Mouse (Mus musculus): ENCODE data around the gene Tlx3.

Gene Tlx3

DNA sequence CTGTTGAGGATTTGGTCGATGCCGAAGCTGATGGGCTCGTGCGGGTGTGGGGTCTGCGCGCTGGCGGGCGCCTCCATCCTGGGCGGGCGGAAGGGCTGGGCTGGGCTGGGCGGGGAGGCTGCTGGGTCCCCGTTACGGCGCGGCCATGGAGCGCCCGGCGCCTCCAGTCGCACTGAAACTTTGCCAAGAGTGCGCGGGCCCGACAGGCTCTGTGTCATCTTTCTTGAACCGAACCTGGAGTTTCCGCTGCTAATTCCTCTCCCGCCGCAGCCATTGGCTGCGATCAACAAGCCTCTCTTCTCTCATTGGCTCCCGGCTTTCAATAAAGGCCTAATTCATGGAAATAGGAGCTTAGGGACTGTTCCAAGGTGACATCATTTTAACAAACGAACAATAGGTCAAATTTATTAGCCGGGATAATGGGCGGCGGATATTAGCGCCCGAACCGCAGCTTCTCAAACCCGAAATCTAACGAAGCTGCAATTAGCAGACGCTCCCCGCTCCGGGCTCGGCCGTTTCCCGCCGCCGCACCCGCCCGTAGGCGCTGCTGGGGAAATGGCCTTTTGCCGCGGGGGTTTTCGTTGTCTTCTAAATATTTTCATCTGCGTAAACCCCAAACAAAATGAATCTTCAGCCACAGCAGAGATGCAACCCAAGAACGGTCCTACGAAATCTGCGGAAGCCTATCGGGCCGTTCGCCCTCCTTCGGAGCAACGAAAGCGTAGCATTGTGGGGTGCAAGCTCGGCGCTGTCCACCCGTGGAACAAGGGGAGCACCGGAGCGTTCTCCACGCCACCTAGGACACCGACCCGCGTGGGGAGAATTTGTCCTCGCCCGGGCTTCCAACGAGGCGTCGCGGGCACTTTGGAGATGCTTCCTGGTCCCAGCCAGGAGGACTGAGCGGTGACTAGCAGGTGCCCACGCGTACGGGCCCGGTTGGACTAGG lies at the start of gene Tlx3:
TSS of gene Tlx3 (minus strand) at position 207 of the 946 bp plus-strand sequence.
- peak; percentile 93 for DNase-seq (ENCODE audit: low read depth, low spot score)

DNA sequence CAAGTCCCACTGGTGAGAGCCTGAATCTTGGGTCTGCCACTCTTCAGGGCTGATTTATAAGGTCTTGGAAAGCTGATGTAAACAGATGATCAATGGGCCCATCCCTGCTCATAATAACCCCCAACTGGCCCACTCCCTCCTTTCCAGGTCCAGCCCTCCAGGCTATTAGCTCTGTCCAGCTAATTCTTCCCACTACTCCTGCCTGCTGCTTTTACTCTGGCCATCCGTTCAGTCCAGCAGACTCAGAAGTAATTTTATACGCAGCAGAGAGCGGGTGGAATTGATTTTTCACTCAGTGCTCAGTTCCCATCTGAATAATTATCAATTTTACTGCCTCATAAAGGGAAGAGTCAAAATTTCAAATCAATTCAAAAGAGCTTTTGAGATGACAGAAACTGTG lies 36.9 kb upstream of the Tlx3 start:
- no peak for DNase-seq (ENCODE audit: low read depth, low spot score)

DNA sequence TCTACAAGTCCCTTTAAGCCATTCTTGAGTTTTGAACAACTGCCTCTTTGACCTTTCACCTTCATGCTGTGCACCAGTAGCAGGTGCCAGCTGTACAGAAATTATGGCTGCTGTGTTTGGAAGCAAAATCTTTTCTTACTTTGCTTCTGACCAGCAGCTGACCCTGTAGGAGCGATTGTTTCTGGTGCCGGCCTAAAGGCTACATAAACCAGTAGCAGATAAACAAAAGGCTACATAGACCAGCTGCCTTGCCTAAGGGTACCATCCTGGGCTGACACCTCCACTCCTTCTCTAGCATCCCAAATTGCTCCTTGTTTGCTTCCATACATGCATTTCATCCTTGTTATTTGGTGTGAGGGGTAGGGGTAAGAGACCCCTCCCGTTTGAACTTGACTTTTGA lies 30.7 kb upstream of the Tlx3 start:
- no peak for DNase-seq (ENCODE audit: low read depth, low spot score)

DNA sequence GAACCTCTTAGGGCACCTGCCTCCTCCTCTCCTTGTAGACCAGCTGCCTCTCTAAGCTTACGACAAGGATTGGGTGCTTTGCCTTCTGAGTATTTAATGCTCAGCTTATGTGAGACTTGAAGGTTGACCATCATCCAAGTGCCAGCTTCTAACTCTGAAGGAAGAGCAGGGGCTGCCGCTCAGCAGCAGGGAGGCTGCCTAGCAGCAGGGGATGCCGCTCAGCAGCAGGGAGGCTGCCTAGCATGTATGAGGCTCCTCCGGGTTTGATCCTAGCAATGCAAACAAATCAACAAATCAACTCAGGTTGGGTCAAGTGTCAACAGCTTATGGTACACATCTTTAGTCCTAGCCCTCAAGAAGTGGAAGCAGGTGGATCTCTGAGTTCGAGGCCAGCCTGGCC lies 28.7 kb upstream of the Tlx3 start:
- no peak for DNase-seq (ENCODE audit: low read depth, low spot score)

DNA sequence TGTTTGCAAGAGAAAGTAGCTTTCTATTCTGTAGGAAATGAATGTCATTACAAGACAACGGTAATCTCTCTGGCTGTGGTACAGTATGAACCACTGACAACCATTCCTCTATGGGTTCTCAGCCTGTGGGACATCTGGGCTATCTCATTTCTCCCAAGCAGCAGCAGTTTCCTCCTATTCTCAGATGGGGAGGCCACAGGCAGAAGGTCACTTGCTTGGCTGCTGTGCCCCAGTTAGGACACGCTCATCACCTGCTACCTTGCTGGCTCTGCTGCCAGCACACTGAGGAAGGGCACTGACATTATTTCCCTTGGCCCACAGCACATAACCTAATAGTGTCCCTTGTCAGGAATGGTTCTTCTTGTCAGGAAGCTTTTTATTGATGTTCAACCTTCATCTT lies 24.8 kb upstream of the Tlx3 start:
- DNase-seq (ENCODE audit: low read depth, low spot score), result no peak

DNA sequence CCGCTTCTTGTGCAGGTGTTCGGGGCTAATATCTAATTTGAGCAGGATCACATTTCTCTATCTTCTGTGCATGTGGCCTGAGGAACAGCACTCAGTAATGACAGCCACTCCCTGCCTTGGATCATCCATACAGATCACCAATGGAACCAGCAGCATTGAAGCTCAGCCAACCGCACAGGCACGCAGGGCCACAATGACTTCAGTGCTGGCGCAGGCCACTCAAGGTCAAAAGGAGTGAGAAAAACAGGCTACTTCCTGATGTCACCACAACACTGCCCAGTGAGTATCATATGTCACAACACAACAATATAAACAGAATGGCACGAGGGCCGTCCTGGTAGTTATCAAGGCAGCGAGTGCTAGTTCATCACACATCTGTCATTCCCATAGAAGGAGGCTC lies 23.1 kb upstream of the Tlx3 start:
- DNase-seq (ENCODE audit: low read depth, low spot score), result no peak

DNA sequence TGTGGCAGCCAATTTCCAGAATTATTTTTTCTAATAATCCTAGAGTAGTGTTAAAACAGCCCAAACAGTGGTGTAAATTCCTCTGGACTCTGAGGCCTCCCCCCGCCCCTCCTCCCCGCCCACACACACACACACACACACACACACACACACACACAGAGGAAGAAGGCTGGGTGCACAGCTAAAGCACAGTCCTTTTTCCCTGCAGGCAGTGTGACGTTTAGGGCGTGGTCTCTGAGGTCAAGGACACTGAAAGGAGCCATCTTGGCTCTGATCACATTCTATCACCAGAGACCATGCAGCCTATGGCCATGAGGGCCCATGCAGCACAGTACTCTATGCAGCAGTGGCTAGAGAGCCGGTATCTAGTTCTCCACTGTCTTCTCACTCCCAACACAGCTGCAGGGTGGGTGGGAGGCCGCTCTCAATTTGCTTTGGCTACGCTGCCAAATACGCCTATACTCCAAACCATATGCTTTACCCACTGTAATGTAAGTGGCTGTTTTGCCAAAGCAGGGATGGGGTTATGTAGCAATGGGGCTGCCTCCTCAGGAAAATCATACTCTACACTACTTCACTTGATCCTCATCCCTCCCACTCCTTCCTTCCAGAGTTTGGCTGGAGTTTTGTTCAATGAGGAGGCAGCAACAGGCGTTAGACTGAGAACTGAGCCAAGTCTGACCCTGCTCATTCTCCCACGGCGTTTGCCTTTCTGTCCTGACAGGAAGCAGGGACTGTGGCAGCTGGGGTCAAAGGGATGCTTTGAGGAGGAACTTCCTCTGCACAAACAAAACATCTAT lies 18.4 kb upstream of the Tlx3 start:
- peak; percentile 79 for DNase-seq (ENCODE audit: low read depth, low spot score)

DNA sequence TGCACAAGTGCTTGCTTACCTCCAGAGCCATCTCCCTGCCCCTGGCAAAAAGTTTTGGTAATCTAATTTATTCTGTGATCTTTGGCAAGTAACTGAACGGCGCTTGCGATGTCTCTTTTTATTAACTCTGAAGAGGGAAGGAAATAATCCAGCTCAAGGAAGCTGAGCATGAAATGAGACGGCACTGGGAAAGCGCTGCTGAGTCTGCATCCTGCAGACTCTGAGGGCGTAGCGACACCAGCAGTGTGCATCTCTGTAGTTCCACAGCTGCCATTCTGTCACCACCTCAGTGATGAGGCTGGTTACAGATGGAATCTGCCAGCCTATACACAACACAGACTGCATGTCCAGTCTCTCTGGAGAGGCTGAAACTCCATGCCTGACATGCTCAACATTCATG lies 17.4 kb upstream of the Tlx3 start:
- no peak for DNase-seq (ENCODE audit: low read depth, low spot score)

DNA sequence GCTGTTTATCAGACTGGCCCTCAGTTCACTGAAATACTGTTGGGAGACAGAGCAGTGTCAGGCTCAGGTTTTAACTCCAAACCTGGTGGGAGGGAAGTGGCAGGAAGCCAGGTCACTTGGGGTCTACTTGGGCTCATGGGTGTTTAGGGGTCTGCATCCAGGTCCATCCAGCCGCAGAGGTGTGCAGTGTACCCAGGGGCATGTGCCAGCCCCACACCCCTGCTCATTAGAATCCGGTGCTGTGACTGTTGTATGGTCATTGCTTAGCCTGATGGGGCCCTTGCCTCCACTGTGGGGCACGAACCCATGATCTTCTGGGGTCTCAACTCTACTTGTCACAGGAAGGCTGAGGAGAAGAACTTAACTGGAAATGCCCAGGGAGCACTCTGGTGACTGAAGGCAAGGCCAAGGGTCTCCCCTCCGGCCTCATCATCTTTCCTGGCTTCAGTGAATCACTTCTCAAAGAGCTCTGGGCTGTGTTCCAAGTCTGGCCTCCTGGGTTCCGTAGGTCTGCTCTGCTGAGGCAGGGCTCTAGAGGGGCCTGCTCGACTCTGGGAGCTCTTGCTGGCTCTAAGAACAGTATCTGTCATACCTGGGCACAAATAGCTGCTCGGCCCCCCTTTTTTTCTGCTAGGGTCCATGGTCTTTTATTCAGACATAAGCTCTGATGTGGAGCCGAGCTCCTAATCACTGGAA lies 14.1 kb upstream of the Tlx3 start:
- no peak for DNase-seq (ENCODE audit: low read depth, low spot score)

DNA sequence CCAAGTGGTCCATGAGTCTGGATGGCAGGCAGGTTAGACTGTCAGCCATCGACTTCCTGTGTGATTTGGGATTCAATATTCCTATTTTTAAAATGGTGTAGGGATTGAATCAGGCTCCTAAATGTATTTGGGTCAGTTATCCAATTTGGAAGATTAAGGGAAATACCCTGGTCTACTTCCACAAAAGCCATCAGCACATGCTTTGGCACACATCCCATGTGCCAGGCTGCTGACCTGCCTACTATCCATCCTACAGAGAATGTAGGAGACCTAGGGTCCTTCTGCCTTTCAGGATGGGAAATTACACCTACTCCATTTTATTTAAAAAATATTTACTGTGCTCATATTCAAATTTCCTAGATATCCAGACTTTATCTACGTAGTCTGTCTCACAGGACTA lies 4.0 kb upstream of the Tlx3 start:
- no peak for DNase-seq (ENCODE audit: low read depth, low spot score)

DNA sequence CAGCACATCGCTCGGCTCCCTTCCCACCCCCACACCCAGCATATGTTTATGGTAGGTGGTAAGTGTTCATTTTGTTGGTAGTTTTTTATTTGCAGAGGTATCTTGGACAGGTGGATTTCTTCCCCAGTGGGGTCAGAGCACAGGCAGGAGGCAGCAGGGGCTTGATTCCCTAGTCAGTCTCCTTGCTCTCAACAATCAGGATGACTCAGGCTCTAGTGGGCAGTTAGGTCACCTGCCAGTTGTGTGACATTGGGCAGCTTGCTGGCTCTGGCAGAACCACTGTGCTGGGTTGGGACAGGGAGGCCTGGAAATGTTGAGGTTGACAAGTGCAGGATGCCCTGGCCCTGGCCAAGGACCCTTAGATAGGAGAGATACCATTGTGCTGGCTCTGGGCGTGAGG lies 1.6 kb upstream of the Tlx3 start:
- DNase-seq (ENCODE audit: low read depth, low spot score), result no peak

DNA sequence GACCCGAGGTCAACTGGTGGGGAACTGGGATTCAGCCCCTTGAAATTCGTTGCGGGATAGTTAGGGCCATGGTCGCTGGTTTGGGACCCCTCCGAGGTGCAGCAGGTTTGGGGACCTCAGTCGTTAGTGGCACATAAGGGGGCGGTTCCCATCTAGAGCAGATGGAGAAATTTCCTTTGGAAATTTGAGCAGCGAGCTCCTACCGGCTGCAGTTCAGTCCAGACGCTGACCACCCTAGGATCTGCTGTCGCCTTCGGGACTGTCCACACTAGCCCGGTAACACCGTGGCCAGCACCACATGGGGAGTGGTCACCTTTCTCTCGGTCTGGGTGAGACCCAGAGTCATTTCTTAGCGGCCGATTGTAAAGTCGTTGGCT lies 928 bp upstream of the Tlx3 start:
- DNase-seq (ENCODE audit: low read depth, low spot score), result no peak

DNA sequence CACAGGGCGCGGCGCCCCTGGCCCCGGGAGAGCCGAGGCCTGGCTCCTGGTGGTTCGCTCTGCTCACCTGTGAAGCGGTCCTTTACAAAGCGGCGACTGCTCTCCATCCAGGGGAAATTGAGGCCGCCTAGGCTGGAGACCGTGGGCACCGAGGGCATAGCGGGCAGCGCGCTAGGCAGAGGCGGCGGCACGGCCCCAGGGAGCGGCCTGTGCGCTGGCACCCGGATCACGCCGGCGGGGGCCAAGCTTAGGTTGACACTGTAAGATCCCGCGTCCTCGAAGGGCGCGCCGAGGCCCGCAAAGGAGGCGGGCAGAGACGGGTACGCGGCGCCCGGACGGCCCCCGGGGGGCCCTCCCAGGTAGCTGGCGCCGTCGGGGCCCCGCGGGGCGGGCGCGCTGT lies 417 bp downstream of the Tlx3 start:
- DNase-seq (ENCODE audit: low read depth, low spot score), result peak; percentile 38

DNA sequence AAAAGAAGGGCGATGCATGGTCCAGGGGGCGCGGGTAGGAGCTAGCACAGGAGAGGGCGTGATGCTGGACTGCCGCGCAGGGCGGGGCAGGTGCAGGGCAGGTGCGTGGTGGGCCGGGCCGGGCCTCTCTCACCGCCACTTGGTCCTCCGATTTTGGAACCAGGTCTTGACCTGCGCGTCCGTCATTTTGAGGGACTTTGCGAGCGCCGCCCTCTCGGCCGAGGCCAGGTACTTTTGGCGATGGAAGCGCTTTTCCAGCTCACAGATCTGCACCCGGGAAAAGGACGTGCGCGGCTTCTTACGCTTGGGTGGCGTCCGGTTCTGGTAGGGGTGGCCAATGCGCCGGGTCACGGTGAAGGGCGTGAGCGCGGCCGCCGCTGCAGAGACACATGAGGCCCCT lies 1.1 kb downstream of the Tlx3 start:
- peak; percentile 59 for DNase-seq (ENCODE audit: low read depth, low spot score)

DNA sequence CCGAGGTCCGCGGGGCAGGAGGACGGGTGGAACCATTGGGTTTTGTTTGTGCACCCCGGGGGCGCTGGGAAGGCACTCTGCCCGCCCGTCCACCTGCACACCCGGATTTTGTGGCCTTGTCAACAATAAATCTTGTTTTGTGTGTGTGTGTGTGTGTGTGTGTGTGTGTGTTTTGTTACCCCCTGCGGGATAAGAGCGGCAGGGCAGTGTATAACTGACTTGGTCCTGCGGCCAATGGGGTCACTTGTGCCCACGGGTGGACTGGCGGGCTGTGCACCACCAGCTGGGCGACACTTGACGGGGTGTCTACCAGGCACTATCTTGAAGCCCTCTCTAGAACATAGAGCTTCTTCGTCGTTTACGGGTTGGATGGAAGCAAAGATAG lies 1.8 kb downstream of the Tlx3 start:
- no peak for DNase-seq (ENCODE audit: low read depth, low spot score)

DNA sequence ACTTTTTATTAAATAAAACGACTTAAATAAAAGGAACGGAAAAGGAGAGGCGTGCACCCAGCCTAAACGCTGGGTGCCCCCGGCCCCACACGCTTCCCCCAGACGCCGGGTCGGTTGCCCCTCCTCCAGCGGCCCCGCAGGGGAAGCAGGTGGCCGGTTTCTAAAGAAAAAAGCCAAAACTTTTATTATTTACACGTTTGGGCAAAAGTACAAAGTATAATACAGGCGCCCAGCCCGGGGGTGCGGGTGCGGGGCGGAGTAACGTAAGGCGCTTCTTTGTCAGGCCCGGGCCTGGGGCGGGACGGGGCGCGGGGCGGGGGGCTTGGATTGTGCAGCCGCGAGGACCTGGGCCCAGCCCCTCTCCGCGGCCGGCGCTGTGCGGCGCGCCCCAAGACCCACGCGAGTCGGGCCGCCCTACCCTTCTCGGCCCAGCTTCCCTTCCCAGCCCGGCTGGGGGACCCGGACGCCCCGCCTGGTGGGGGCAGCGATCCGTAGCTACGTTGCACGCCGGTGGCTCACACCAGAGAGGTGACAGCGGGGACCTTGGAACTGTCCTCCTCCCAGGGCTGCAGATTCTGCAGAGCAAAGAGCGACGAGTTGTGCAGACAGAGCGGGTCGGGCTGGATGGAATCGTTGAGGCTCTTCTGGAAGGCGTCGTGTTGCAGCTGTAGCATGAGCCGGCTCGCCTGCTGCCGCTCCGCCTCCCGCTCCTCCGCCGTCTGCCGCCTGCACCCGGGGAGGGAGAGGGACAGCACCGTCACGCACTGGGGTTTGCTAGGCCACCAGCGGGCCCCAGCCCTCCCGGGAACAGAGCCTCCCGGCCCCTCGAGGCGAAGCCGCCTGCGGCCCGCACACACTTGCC lies 2.4 kb downstream of the Tlx3 start:
- peak; percentile 66 for DNase-seq (ENCODE audit: low read depth, low spot score)

DNA sequence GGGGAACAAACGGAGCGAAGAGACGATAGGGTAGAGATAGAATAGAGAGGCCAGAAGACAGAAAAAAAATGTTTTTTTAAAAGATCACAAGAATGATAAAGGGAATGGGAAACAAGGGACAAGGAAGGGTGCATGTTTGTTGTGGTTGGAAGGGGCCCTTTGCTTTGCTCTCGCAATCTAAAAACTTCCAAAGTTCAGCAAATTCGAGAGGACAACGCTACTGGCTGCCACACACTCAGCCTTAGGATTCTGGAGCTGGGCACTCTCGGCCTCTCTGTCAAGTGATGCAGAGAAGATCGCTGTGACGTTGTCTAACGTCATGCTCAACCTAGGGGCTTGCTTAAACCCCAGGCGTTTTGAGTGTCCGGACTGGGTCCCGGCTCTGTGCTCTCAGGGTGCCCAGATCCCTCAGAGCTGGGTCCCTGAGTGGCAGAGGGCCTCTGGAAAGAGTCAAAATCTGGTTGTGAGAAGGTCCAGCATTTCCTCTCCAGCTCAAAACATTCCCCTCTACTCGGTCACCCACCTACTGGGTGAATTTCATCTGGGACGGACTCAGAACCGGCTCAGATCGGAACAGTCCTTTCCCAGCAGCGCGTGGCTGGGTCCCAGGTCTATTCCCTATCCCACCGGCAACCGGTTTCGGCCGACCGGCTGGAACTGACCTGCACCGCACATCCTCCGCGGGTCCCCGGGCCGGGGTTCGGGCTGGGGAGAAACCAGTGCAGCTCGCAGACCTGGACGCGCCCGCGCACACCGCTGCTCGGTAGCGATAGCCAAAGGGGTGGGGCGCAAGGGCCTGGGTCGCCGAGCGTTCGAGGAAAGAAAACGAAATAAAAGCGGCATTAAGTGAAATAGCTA lies 3.3 kb downstream of the Tlx3 start:
- no peak for DNase-seq (ENCODE audit: low read depth, low spot score)

DNA sequence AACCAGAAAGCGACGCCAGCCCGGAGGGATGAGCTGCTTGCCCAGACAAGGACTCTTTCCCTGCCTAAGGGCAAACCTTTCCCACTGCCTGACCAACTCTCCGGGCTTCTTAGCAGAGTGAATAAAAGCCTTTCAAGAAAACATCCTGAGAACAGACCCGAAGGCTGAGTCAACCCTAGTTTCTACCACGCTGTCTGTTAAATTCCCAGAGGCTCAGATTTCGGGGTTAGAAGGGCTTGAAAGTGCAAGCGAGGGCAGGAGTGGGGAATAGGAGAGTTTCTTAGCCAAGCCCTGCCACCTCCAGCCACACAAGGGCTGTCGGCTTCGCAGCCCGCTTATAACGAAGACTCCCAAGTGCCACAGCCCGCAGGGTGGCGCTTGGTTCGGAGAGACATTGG lies 4.3 kb downstream of the Tlx3 start:
- no peak for DNase-seq (ENCODE audit: low read depth, low spot score)

DNA sequence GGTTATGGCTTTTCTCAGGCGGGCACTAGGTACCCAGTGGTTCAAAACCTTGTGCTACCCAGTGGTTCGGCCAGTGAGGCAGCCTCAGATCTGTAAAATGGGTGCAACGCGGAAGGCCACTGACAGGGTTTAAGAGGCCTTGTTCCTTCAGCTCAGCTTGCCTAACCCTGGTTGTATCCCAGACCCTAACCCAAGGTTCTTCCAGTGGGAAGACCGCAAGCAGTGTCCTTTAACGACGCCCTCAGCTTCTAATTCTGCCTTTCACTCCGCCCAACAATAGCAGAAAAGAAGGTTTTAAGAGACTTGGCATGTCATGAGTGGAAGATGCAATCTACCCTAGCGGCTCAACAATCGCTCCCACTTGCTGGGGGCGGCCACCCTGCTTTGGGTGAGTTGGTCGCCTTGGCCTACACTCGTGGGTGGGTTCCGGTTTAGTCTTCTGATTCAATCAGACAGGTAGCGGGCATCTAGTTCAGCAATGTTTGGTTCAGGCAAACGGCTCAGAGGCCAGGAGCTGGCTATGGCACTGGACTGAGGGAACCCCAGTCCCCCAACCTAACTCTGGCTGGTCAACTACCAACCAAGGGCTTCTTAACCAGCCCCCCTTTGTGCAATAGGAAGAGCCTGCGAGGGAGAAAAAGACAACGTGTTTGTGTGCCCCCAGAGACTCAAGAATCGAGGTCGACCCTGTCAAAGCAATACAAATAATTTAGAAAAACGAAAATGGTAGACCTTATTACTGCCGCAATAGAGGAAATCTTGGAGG lies 4.9 kb downstream of the Tlx3 start:
- DNase-seq (ENCODE audit: low read depth, low spot score), result no peak

DNA sequence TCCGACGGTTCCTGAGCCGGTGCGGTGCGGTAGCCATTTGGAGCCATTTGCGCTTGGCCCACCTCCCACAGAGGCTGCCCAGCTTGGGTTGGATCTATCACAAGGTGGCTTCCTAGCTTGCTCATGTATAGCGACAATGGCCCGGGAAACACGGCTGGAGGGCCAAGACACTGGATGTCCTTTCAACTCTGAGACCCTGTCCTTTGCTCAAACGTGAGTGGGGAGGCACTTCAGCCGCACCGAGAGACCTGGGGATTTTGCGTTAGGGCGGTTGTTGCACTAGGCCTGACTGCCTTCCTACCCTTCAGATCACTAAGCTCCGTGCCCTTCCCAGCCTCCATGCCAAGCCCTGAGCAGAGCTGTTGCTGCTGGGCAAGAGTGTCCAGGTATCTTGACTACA lies 5.7 kb downstream of the Tlx3 start:
- no peak for DNase-seq (ENCODE audit: low read depth, low spot score)
